Mouse (Mus musculus): ENCODE measurements around the gene Gm1673. TPM values are rescaled to one million over a fixed set of nuclear protein-coding genes. Genes with fewer than 3 reads are reported as not detected.

Gene Gm1673
- total RNA-seq, 2 experiments from 2014 or later, result 0.57 to 1.7 TPM

Other genes with a start within 250 kb of the Gm1673 start
- gene Letm1, start 200.6 kb upstream of the Gm1673 start, total RNA-seq (2021), result 10 to 100 TPM; 79.0 to 88.6 TPM
- gene Nsd2, start 162.7 kb upstream of the Gm1673 start, total RNA-seq (2021), result 10 to 100 TPM; 16.2 to 18.3 TPM
- 1 to 10 TPM; 7.0 to 8.6 TPM for gene Nelfa, start 47.0 kb upstream of the Gm1673 start, total RNA-seq (2021)
- under 1 TPM; 0.16 to 0.29 TPM for gene Nat8l, start 12.6 kb downstream of the Gm1673 start, total RNA-seq (2021)
- 1 to 10 TPM; 1.2 to 1.7 TPM for gene Poln, start 186.0 kb downstream of the Gm1673 start, total RNA-seq (2021)
- gene Haus3, start 186.1 kb downstream of the Gm1673 start, total RNA-seq (2021), result 1 to 10 TPM; 3.4 to 3.8 TPM
- gene Mxd4, start 204.3 kb downstream of the Gm1673 start, total RNA-seq (2021), result 10 to 100 TPM; 46.3 to 56.6 TPM